Mouse (Mus musculus): ENCODE results near the gene Sh3rf3. TPM values are rescaled to one million over a fixed set of nuclear protein-coding genes. Genes with fewer than 3 reads are reported as not detected.

Gene Sh3rf3
- total RNA-seq, 1 experiment, result 1.6 TPM

DNA sequence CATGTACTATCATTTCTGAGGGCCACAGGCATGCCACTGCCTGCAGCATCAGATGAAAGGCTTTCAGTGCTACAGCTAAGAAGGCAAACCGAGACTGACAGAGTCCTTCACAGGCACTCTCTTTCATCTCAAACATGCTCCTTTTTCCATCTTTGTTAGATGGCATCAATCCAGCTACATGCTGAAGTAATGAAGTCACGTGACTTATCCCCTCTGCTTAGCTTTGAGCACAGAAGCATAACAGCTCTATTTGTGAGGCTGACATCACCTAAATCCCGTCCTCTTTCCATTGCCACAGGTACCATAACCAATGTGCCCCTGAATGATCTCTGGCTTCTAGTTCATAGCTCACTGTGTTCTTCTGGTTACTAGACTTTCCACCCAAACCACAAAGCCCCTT is 357.9 kb downstream of the Sh3rf3 start:
- no peak overlapping the region for H3K4me3 ChIP-seq (ENCODE audit: insufficient read depth in 1 of 2, low read depth in 1 of 2, low read length in 2 of 2, poor library complexity in 1 of 2, severe bottlenecking in 1 of 2)
- in situ Hi-C loops (cut with MboI; ENCODE audit: low sequenced_read_pairs in 2 of 2, unreplicated experiment in 2 of 2), result no loop called here
- H3K9me3 ChIP-seq (ENCODE audit: control insufficient read depth, insufficient read depth, low read depth, low read length), result no peaks in the 10 kb centered on the region
- no peak overlapping the region for H3K27ac ChIP-seq (ENCODE audit: insufficient read depth, low read depth, low read length, poor library complexity, severe bottlenecking)
- no peak for DNase-seq (ENCODE audit: low read depth, low spot score)
- H3K9ac ChIP-seq (ENCODE audit: insufficient read depth, low read depth, low read length, poor library complexity, severe bottlenecking), result no peak overlapping the region
- no peaks in the 10 kb centered on the region; a peak in 1 of 4 replicates for H3K4me1 ChIP-seq (ENCODE audit: control insufficient read depth in 2 of 2, insufficient read depth in 2 of 2, low read length in 2 of 2, poor library complexity in 1 of 2)
- no peak for TF ChIP-seq ZC3H11A (IDR thresholded peaks at IDR 0.05; ENCODE audit: borderline replicate concordance, low read depth, low read length)
- TF ChIP-seq CHD2 (IDR thresholded peaks at IDR 0.05; ENCODE audit: low read depth, low read length), result no peak
- no peak for TF ChIP-seq MAFK (IDR thresholded peaks at IDR 0.05; ENCODE audit: insufficient read depth, low read depth, low read length)
- TF ChIP-seq ZNF384 (IDR thresholded peaks at IDR 0.05; ENCODE audit: low read depth, low read length), result no peak
- TF ChIP-seq HCFC1 (IDR thresholded peaks at IDR 0.05; ENCODE audit: borderline replicate concordance, insufficient read depth, low read length), result no peak
- H3K36me3 ChIP-seq (ENCODE audit: control insufficient read depth, insufficient read depth, low read length, poor library complexity, severe bottlenecking), result no peaks in the 10 kb centered on the region

- no peak for DNase-seq (ENCODE audit: low read depth, low spot score)
- no peak overlapping the region for H3K4me3 ChIP-seq (ENCODE audit: insufficient read depth in 1 of 2, low read depth in 1 of 2, low read length in 2 of 2, poor library complexity in 1 of 2, severe bottlenecking in 1 of 2)
- H3K36me3 ChIP-seq (ENCODE audit: control insufficient read depth, insufficient read depth, low read length, poor library complexity, severe bottlenecking), result no peaks in the 10 kb centered on the region
- no peak overlapping the region for H3K27ac ChIP-seq (ENCODE audit: insufficient read depth, low read depth, low read length, poor library complexity, severe bottlenecking)
- in situ Hi-C loops (cut with MboI; ENCODE audit: low sequenced_read_pairs in 2 of 2, unreplicated experiment in 2 of 2), result no loop called here
- H3K9ac ChIP-seq (ENCODE audit: insufficient read depth, low read depth, low read length, poor library complexity, severe bottlenecking), result no peak overlapping the region
- TF ChIP-seq CHD2 (IDR thresholded peaks at IDR 0.05; ENCODE audit: low read depth, low read length) (no peak), MAFK (IDR thresholded peaks at IDR 0.05; ENCODE audit: insufficient read depth, low read depth, low read length) (no peak), HCFC1 (IDR thresholded peaks at IDR 0.05; ENCODE audit: borderline replicate concordance, insufficient read depth, low read length) (no peak), ZNF384 (IDR thresholded peaks at IDR 0.05; ENCODE audit: low read depth, low read length) (no peak), ZC3H11A (IDR thresholded peaks at IDR 0.05; ENCODE audit: borderline replicate concordance, low read depth, low read length) (no peak)
- no peaks in the 10 kb centered on the region for H3K9me3 ChIP-seq (ENCODE audit: control insufficient read depth, insufficient read depth, low read depth, low read length)
- no peaks in the 10 kb centered on the region for H3K4me1 ChIP-seq (ENCODE audit: control insufficient read depth in 2 of 2, insufficient read depth in 2 of 2, low read length in 2 of 2, poor library complexity in 1 of 2)
Measured at GRCm38 (mm10) chr10:59172539-59172938, 359.4 kb downstream of the Sh3rf3 start.

GRCm38 (mm10) chr10:59179620-59180019 is 366.5 kb downstream of the Sh3rf3 start:
- no peak overlapping the region for H3K4me3 ChIP-seq (ENCODE audit: insufficient read depth in 1 of 2, low read depth in 1 of 2, low read length in 2 of 2, poor library complexity in 1 of 2, severe bottlenecking in 1 of 2)
- H3K27ac ChIP-seq (ENCODE audit: insufficient read depth, low read depth, low read length, poor library complexity, severe bottlenecking), result no peak overlapping the region
- in situ Hi-C loops (cut with MboI; ENCODE audit: low sequenced_read_pairs in 2 of 2, unreplicated experiment in 2 of 2), result no loop called here
- no peak overlapping the region for H3K9ac ChIP-seq (ENCODE audit: insufficient read depth, low read depth, low read length, poor library complexity, severe bottlenecking)
- TF ChIP-seq ZC3H11A (IDR thresholded peaks at IDR 0.05; ENCODE audit: borderline replicate concordance, low read depth, low read length), result no peak
- TF ChIP-seq MAFK (IDR thresholded peaks at IDR 0.05; ENCODE audit: insufficient read depth, low read depth, low read length), result no peak
- TF ChIP-seq HCFC1 (IDR thresholded peaks at IDR 0.05; ENCODE audit: borderline replicate concordance, insufficient read depth, low read length), result no peak
- TF ChIP-seq CHD2 (IDR thresholded peaks at IDR 0.05; ENCODE audit: low read depth, low read length), result no peak
- TF ChIP-seq ZNF384 (IDR thresholded peaks at IDR 0.05; ENCODE audit: low read depth, low read length), result no peak
- no peaks in the 10 kb centered on the region for H3K36me3 ChIP-seq (ENCODE audit: control insufficient read depth, insufficient read depth, low read length, poor library complexity, severe bottlenecking)
- H3K9me3 ChIP-seq (ENCODE audit: control insufficient read depth, insufficient read depth, low read depth, low read length), result no peaks in the 10 kb centered on the region
- DNase-seq (ENCODE audit: low read depth, low spot score), result no peak
- no peaks in the 10 kb centered on the region for H3K4me1 ChIP-seq (ENCODE audit: control insufficient read depth in 2 of 2, insufficient read depth in 2 of 2, low read length in 2 of 2, poor library complexity in 1 of 2)

DNA sequence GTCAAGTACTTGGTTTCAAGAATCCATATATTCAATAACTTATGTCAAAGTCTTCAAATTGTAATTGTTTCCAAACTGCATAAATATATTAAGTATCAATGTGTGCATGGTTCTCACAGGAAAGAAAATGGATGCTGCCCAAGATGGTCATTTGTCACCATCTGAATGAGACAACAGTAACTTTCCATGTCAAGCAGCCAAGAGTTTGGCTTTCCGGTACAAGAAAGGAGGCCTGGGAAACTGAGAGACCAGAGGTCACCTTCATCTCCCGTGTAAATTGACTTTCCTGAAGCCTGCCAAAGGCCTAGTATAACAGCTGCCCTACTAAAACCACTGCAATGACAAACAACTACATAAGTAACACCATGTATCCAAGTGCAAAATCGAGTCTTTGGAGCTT is 369.1 kb downstream of the Sh3rf3 start:
- in situ Hi-C loops (cut with MboI; ENCODE audit: low sequenced_read_pairs in 2 of 2, unreplicated experiment in 2 of 2), result no loop called here
- Histone ChIP-seq H3K9me3 (ENCODE audit: control insufficient read depth, insufficient read depth, low read depth, low read length) (no peaks in the 10 kb centered on the region), H3K9ac (ENCODE audit: insufficient read depth, low read depth, low read length, poor library complexity, severe bottlenecking) (no peak overlapping the region), H3K36me3 (ENCODE audit: control insufficient read depth, insufficient read depth, low read length, poor library complexity, severe bottlenecking) (no peaks in the 10 kb centered on the region), H3K27ac (ENCODE audit: insufficient read depth, low read depth, low read length, poor library complexity, severe bottlenecking) (no peak overlapping the region), H3K4me1 (ENCODE audit: control insufficient read depth in 2 of 2, insufficient read depth in 2 of 2, low read length in 2 of 2, poor library complexity in 1 of 2) (no peaks in the 10 kb centered on the region), H3K4me3 (ENCODE audit: insufficient read depth in 1 of 2, low read depth in 1 of 2, low read length in 2 of 2, poor library complexity in 1 of 2, severe bottlenecking in 1 of 2) (no peak overlapping the region)
- no peak for DNase-seq (ENCODE audit: low read depth, low spot score)
- TF ChIP-seq ZC3H11A (IDR thresholded peaks at IDR 0.05; ENCODE audit: borderline replicate concordance, low read depth, low read length) (no peak), HCFC1 (IDR thresholded peaks at IDR 0.05; ENCODE audit: borderline replicate concordance, insufficient read depth, low read length) (no peak), ZNF384 (IDR thresholded peaks at IDR 0.05; ENCODE audit: low read depth, low read length) (no peak), CHD2 (IDR thresholded peaks at IDR 0.05; ENCODE audit: low read depth, low read length) (no peak), MAFK (IDR thresholded peaks at IDR 0.05; ENCODE audit: insufficient read depth, low read depth, low read length) (no peak)

Other genes with a start within 250 kb of the Sh3rf3 start
- gene Edar, start 137.7 kb upstream of the Sh3rf3 start, total RNA-seq (2012; rRNA removed), result 0.04 and 0.05 TPM in 2 replicates
- not detected in 2 replicates for gene Gm17542, start 95.1 kb upstream of the Sh3rf3 start, total RNA-seq (2012; rRNA removed)